Mouse (Mus musculus) lung, adult 2 months (tissue): Measurements from ENCODE around the gene Tnrc6a. TPM values are rescaled to one million over a fixed set of nuclear protein-coding genes. Genes with fewer than 3 reads are reported as not detected.

Source experiments
- DNase-seq: peaks from one replicate; pipeline ENCODE4 v3.0.0; 2022
- H3K4me1 ChIP-seq: fragments of 200-500 bp; 2 replicates; pipeline ENCODE4 v1.6.1; 2011; ENCODE audit warnings: low read length; ENCODE audit not compliant: control insufficient read depth, insufficient read depth
- H3K4me3 ChIP-seq: fragments of 200-500 bp; replicated peaks from 2 replicates; pipeline ENCODE3; 2011; ENCODE audit warnings: low read depth, mild to moderate bottlenecking, control low read depth, low read length; ENCODE audit errors: extremely low read depth
- CTCF ChIP-seq: fragments of 200-500 bp; IDR thresholded peaks from 2 replicates; pipeline ENCODE4 v1.5.1; 2011; ENCODE audit warnings: mild to moderate bottlenecking, low read length, control low read depth; ENCODE audit not compliant: insufficient read depth
- POLR2A ChIP-seq: fragments of 200-500 bp; IDR thresholded peaks from 2 replicates; pipeline ENCODE4 v1.6.1; 2011; ENCODE audit warnings: low read depth, mild to moderate bottlenecking, control low read depth, low read length, borderline replicate concordance; ENCODE audit errors: extremely low read depth
- WGBS: fragments of 180-500 bp; shearing (Covaris S2); methylation state at CpG from one replicate; pipeline ENCODE4 v1.1.7; 2018; 5-methylcytosine and 5-hydroxymethylcytosine counted together
- polyA plus RNA-seq: library from polyadenylated mRNA; depleted of rRNA; stranded (reverse); fragments of >200 nt; gene quantifications from 2 replicates; pipeline ENCODE4 v1.2.3, GENCODE M21; 2012

Gene Tnrc6a
- polyA plus RNA-seq, 1 experiment: 33.2 TPM

DNA sequence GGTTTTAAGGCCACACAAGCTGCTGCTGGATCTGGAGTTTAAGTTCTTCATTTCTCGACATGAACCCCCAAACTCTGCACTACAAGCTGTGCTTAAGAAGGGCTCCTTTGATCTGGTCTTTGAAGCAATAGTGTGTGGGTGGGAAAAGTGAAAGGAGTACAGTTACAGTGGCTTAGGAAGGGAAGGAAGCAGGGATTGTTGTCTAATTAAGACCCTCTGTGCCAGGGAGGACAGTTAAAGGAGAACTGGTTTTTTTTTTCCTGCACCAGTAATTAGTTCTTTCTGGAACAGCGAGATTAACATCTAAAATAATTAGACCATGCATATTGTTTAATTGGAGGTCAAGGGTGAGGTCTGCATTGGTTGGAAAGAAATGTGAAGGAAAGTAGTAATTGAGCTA, 11.2 kb downstream of the Tnrc6a start:
- WGBS: 26% methylated on average over 2 of the region's 2 CpGs
- Histone ChIP-seq H3K4me1 (peaks cover 39% of the 10 kb centered on the region), H3K4me3 (no peak overlapping the region)
- no peak for TF ChIP-seq POLR2A
- TF ChIP-seq CTCF: no peak
- no peak for DNase-seq

GRCm38 (mm10) chr7:123135655-123136054, 12.0 kb downstream of the Tnrc6a start:
- 70% methylated on average over 3 of the region's 3 CpGs for WGBS
- no peak for DNase-seq
- no peak for TF ChIP-seq POLR2A
- no peak for TF ChIP-seq CTCF

GRCm38 (mm10) chr7:123138001-123138400, 14.3 kb downstream of the Tnrc6a start:
- TF ChIP-seq POLR2A (no peak), CTCF (no peak)
- 78% methylated on average over 4 of the region's 4 CpGs for WGBS
- Histone ChIP-seq H3K4me3 (no peak overlapping the region), H3K4me1 (peaks cover 30% of the 10 kb centered on the region)
- DNase-seq: no peak

More at GRCm38 (mm10) chr7:123135655-123136054, 12.0 kb downstream of the Tnrc6a start:
- Histone ChIP-seq H3K4me3 (no peak overlapping the region), H3K4me1 (peaks cover 33% of the 10 kb centered on the region)

DNA sequence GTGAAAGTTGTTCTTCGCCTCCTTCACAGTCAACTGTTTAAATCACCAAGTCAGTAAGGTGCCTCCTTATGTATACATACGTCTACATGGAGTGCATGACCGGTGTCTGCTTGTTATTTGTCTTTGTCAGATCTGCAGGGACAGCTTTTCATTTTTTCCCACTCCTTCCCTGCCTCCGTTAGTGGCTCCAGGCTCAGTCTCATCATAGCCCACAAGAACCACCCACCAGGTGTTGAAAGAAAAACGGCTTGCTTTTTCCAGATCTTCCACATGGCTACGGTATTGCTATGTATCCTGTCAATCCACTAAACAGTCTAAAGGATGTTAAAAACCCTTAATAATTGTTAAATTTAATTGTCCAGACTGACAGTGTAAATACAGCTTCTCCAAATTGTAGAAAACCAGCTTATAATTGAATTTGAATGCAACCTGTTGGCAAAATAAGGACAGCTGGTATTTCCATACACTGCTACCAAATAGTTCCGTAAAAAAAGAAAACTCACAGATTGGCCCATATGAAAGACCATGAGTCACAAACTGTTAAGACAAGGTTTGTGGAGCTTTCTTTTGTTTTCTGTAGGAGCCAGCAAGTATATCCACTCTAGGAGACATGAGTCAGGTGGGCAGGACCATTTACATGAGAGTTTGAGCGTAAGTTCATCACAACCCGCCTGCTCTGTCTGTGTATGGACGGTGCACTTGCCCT, 22.6 kb downstream of the Tnrc6a start:
- 82% methylated on average over 10 of the region's 10 CpGs for WGBS
- Histone ChIP-seq H3K4me3 (no peak overlapping the region), H3K4me1 (no peaks in the 10 kb centered on the region; the same call in 1 of the 2 replicates)
- no peak for DNase-seq
- TF ChIP-seq CTCF (no peak), POLR2A (no peak)

- Histone ChIP-seq H3K4me3 (no peak overlapping the region), H3K4me1 (no peaks in the 10 kb centered on the region)
- TF ChIP-seq POLR2A (no peak), CTCF (no peak)
- 94% methylated on average over 2 of the region's 2 CpGs for WGBS
- DNase-seq: no peak
Observed at GRCm38 (mm10) chr7:123147787-123148186, 24.1 kb downstream of the Tnrc6a start.

GRCm38 (mm10) chr7:123148935-123149334, 25.2 kb downstream of the Tnrc6a start:
- no peak overlapping the region for H3K4me3 ChIP-seq
- TF ChIP-seq CTCF: no peak
- TF ChIP-seq POLR2A: no peak
- DNase-seq: no peak
- H3K4me1 ChIP-seq: no peaks in the 10 kb centered on the region
- 71% methylated on average over 9 of the region's 9 CpGs for WGBS

DNA sequence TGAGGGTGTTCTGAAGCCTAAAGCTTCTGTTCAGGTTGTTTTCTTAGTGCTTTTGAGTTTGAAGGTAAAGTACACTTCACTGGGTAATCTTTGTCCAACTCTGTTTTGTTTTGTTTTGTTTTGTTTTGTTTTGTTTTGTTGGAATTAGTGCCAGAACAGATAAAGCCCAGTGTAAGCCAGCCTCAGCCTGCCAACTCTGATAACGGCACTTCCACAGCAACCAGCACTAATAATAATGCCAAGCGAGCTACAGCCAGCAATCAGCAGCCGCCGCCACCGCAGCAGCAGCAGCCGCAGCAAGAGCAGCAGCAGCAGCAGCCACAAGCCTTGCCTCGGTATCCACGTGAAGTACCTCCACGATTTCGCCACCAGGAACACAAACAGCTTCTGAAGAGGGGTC, 38.7 kb downstream of the Tnrc6a start:
- no peak overlapping the region for H3K4me3 ChIP-seq
- H3K4me1 ChIP-seq: no peaks in the 10 kb centered on the region
- no peak for DNase-seq
- TF ChIP-seq CTCF: no peak
- no peak for TF ChIP-seq POLR2A
- WGBS: 56% methylated on average over 10 of the region's 10 CpGs

DNA sequence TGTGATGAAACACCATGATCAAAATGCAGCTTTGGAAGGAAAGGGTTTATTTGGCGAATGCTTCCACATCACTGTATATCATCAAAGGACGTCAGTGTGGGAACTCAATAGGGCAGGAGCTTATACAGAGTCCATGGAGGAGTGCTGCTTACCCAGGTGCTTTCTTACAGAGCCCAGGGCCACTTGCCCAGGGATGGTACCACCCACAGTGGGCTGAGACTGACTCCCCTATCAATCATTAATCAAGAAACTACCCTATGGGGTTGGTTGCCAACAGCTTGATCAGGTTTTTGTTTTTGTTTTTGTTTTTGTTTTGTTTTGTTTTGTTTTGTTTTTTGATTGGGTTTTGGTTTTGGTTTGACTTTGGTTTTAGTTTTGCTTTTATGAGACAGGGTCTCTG, 43.8 kb downstream of the Tnrc6a start:
- no peak for DNase-seq
- 81% methylated on average over 2 of the region's 2 CpGs for WGBS
- Histone ChIP-seq H3K4me1 (no peaks in the 10 kb centered on the region), H3K4me3 (no peak overlapping the region)
- TF ChIP-seq POLR2A: no peak
- TF ChIP-seq CTCF: no peak

- TF ChIP-seq CTCF (no peak), POLR2A (no peak)
- 89% methylated on average over 2 of the region's 2 CpGs for WGBS
- H3K4me3 ChIP-seq: no peak overlapping the region
- DNase-seq: no peak
- no peaks in the 10 kb centered on the region for H3K4me1 ChIP-seq
Observed at GRCm38 (mm10) chr7:123169618-123170017, 45.9 kb downstream of the Tnrc6a start.

- 70% methylated on average over 5 of the region's 5 CpGs for whole genome bisulfite sequencing
- no peak for DNase-seq
- H3K4me3 ChIP-seq: no peak overlapping the region
- H3K4me1 ChIP-seq: no peaks in the 10 kb centered on the region
- TF ChIP-seq CTCF: no peak
Observed at GRCm38 (mm10) chr7:123172101-123172500, 48.4 kb downstream of the Tnrc6a start.
